Mouse (Mus musculus): ENCODE results near the gene Gm10271. TPM values are rescaled to one million over a fixed set of nuclear protein-coding genes. Genes with fewer than 3 reads are reported as not detected.

Gm10271 gene
- polyA plus RNA-seq, 1 experiment: not detected

DNA sequence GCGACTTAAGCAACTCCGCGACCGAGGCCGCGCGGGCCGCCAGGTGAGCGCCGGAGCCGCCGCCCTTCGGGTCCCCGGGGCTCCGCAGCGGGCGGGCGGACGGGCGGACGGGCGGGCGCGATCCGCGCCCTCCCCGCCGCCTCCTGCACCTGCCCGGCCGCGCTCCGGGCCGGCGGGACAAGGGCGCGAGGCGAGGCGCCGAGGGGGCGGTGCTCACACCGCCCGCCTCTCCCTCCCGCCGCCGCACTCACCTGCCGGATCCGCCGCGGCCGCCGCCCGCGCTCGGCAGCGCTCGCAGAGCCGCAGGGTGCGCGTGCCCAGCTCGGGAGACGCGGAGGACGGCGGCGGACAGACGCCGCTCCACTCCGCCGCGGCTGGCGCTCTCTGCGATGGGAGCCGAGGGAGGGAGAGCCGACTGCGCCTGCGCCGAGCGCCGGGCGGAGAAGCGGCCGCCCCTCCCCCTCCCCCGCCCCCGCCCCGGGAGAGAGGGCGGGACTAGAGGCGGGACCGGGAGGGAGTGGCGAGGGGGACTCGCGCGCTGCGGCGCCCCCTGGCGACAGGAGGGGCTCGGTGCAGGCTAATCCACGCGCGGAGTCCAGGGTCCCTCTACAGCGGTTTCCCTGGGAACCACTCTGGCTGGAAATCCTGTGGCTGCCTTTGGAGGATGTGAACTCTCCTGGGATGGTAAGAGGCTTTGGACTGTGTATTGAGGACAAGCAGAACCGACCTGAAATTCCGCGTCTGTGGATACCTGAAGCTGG is 22.2 kb downstream of the Gm10271 start, which contains the start of gene Rab3ip:
Gene Rab3ip (minus strand): TSS at position 761 of the 761 bp plus-strand sequence.
- Histone ChIP-seq H3K36me3 (ENCODE audit: control insufficient read depth, insufficient read depth, low read length) (no peaks in the 10 kb centered on the region), H3K27ac (ENCODE audit: insufficient read depth, low read depth, low read length) (peak within 1 kb of the TSS; percentile 99), H3K4me3 (ENCODE audit: insufficient read depth, low read depth, low read length) (peak within 1 kb of the TSS; percentile 86), H3K27me3 (replicated peaks; ENCODE audit: control insufficient read depth, insufficient read depth, low read length) (no peaks in the 10 kb centered on the region), H3K4me1 (ENCODE audit: control insufficient read depth, insufficient read depth, low read length) (peaks cover 4% of the 10 kb centered on the region; the same call in 1 of the 2 replicates)
- DNase-seq: peak; percentile 92
- TF ChIP-seq POLR2A (IDR thresholded peaks at IDR 0.05; ENCODE audit: low read depth, low read length) (peak; percentile 50), CTCF (conservative IDR thresholded peaks at IDR 0.05; ENCODE audit: insufficient read depth, insufficient read length, low read depth, low read length) (peak; percentile 73)
- 4% methylated on average over 101 of the region's 103 CpGs for WGBS

DNA sequence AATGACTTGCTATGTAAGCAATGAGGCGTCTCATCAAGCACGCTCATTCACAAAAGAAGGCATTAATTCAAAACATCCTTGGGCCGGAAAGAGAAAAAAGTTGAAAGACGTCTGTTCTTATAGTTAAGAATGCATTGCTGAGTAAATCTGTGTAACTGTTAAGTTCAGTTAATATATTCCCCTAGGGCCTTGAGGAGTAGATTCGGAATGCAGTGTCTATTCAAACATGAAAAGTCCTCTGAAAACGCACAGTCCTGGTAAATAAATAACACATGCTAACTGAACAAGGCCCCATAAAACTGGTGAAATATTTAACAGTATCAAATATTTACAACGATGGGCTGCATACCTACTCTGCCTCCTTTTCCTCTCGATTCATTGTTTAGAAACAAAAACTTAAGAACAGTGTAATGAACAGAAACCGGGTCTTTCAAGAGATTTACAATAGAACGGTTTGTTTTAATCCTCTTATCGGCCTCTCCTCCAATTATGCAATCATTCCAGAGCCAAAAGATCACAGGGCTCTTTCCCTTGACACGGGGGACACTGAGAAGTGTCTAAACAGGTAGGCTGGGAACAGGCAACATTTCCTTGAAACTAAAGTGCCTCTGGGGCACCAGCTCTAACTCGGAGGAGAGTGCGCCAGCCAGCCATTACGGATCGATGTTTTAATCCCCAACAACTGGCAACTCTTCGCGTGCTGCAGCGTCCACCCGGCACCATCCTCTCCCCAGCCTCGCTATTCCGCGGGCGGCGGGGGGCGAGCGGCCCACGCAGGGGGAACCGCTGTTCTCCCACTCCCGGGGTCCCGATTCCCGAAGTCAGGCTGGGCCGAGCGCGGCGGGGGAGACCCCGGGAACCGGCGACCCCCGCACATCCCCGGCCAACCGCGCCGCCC is 23.0 kb downstream of the Gm10271 start:
- DNase-seq: peak; percentile 87
- TF ChIP-seq CTCF (conservative IDR thresholded peaks at IDR 0.05; ENCODE audit: insufficient read depth, insufficient read length, low read depth, low read length) (no peak), POLR2A (IDR thresholded peaks at IDR 0.05; ENCODE audit: low read depth, low read length) (no peak)
- WGBS: 5% methylated on average over 44 of the region's 44 CpGs

DNA sequence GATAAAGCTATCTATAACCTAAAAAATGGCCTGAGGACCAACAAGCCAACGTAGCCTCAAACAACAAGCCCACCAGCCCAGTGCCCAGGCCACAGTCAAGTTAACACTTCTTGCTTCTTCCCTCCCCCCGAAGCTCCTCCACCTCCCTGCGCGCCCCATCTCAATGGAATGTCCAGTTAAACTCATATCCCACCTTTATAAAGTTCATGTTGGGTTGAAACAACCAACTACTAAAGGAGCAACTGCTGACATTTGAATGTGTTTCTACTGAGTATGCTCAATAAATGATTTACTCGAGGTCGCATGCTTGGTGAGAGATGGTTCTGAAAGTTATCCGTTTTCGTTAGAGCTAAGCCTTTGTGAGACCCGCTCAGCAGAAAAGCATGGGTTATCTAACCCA is 24.0 kb downstream of the Gm10271 start:
- H3K27ac ChIP-seq (ENCODE audit: insufficient read depth, low read depth, low read length): peak overlapping the region; percentile 99
- DNase-seq: peak; percentile 77
- 46% methylated on average over 9 of the region's 9 CpGs for WGBS
- peak overlapping the region; percentile 86 for H3K4me3 ChIP-seq (ENCODE audit: insufficient read depth, low read depth, low read length)
- H3K36me3 ChIP-seq (ENCODE audit: control insufficient read depth, insufficient read depth, low read length): no peaks in the 10 kb centered on the region
- TF ChIP-seq CTCF (conservative IDR thresholded peaks at IDR 0.05; ENCODE audit: insufficient read depth, insufficient read length, low read depth, low read length) (no peak), POLR2A (IDR thresholded peaks at IDR 0.05; ENCODE audit: low read depth, low read length) (peak; percentile 29)
- no peaks in the 10 kb centered on the region for H3K27me3 ChIP-seq (replicated peaks; ENCODE audit: control insufficient read depth, insufficient read depth, low read length)
- H3K4me1 ChIP-seq (ENCODE audit: control insufficient read depth, insufficient read depth, low read length): peaks cover 10% of the 10 kb centered on the region; the same call in 1 of the 2 replicates

More for the DNA sequence above, 23.0 kb downstream of the Gm10271 start:
- Histone ChIP-seq H3K27me3 (replicated peaks; ENCODE audit: control insufficient read depth, insufficient read depth, low read length) (no peaks in the 10 kb centered on the region), H3K27ac (ENCODE audit: insufficient read depth, low read depth, low read length) (peak overlapping the region; percentile 99), H3K4me1 (ENCODE audit: control insufficient read depth, insufficient read depth, low read length) (peaks cover 10% of the 10 kb centered on the region; the same call in 1 of the 2 replicates), H3K4me3 (ENCODE audit: insufficient read depth, low read depth, low read length) (peak overlapping the region; percentile 86), H3K36me3 (ENCODE audit: control insufficient read depth, insufficient read depth, low read length) (no peaks in the 10 kb centered on the region)

DNA sequence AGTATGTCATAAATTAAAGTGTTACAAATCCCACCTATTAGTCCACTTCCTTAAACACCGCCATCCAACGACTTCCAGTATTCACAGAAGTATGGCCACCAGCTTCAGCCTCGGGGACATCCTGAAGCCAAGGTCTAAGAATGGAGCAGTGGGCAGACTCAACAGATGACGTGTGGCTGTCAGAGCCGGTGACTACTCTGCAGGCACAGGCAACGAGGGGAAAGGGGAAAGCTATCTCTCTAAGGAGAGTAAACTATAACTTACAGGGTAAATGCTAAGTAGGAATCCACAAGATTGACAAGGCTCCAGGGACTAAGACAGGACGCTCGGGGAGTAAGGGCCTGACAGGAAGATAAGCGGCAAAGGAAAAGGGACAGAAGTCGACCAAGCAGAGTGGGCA is 27.5 kb downstream of the Gm10271 start:
- peaks cover 10% of the 10 kb centered on the region; the same call in 1 of the 2 replicates for H3K4me1 ChIP-seq (ENCODE audit: control insufficient read depth, insufficient read depth, low read length)
- no peaks in the 10 kb centered on the region for H3K27me3 ChIP-seq (replicated peaks; ENCODE audit: control insufficient read depth, insufficient read depth, low read length)
- H3K27ac ChIP-seq (ENCODE audit: insufficient read depth, low read depth, low read length): peak overlapping the region; percentile 91
- 18% methylated on average over 10 of the region's 10 CpGs for WGBS
- TF ChIP-seq POLR2A (IDR thresholded peaks at IDR 0.05; ENCODE audit: low read depth, low read length) (no peak), CTCF (conservative IDR thresholded peaks at IDR 0.05; ENCODE audit: insufficient read depth, insufficient read length, low read depth, low read length) (no peak)
- no peak for DNase-seq
- peak overlapping the region; percentile 26; the same call in 1 of the 2 replicates for H3K4me3 ChIP-seq (ENCODE audit: insufficient read depth, low read depth, low read length)
- H3K36me3 ChIP-seq (ENCODE audit: control insufficient read depth, insufficient read depth, low read length): no peaks in the 10 kb centered on the region; the same call in 1 of the 2 replicates

DNA sequence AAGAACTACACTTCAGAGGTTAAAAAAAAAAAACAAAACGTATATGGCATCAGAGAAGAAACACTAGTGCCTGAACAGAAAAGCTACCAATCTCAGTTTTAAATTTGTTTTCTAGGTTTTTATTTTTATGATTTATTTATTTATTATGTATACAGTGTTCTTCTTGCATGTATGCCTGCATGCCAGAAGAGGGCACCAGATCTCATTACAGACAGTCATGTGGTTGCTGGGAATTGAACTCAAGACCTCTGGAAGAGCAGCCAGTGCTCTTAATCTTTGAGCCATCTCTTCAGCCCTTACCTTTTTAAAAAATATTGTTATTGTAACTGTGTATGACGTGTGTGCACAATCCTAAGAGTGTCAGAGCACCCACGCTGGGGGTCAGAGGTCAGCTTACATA is 28.3 kb downstream of the Gm10271 start:
- no peak overlapping the region for H3K27ac ChIP-seq (ENCODE audit: insufficient read depth, low read depth, low read length)
- no peak overlapping the region for H3K4me3 ChIP-seq (ENCODE audit: insufficient read depth, low read depth, low read length)

DNA sequence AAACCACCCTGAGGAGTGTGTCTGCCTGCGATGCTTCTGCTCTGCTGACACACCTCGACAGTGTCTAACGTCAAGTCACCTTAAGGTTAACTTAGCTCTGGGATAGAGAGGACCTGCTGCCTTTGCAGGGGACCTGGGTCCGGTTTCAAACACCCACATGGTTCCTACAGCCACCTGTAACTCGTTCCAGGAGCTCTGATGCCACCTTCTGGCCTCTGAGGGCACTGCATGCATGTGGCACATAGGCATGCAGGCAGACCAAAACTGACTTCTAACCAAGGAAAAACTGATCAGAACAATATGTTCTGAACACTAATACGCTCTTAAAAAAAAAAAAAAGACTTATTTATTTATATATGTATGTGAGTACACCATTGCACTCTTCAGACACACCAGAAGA is 29.4 kb downstream of the Gm10271 start:
- TF ChIP-seq POLR2A (IDR thresholded peaks at IDR 0.05; ENCODE audit: low read depth, low read length) (no peak), CTCF (conservative IDR thresholded peaks at IDR 0.05; ENCODE audit: insufficient read depth, insufficient read length, low read depth, low read length) (peak; percentile 55)
- DNase-seq: no peak
- Histone ChIP-seq H3K4me3 (ENCODE audit: insufficient read depth, low read depth, low read length) (no peak overlapping the region), H3K4me1 (ENCODE audit: control insufficient read depth, insufficient read depth, low read length) (peaks cover 10% of the 10 kb centered on the region; the same call in 1 of the 2 replicates), H3K27me3 (replicated peaks; ENCODE audit: control insufficient read depth, insufficient read depth, low read length) (no peaks in the 10 kb centered on the region), H3K27ac (ENCODE audit: insufficient read depth, low read depth, low read length) (no peak overlapping the region), H3K36me3 (ENCODE audit: control insufficient read depth, insufficient read depth, low read length) (peaks cover 2% of the 10 kb centered on the region; the same call in 1 of the 2 replicates)
- WGBS: 85% methylated on average over 6 of the region's 6 CpGs

More for the DNA sequence above, 28.3 kb downstream of the Gm10271 start:
- 43% methylated on average over 3 of the region's 3 CpGs for WGBS
- Histone ChIP-seq H3K36me3 (ENCODE audit: control insufficient read depth, insufficient read depth, low read length) (no peaks in the 10 kb centered on the region; the same call in 1 of the 2 replicates), H3K4me1 (ENCODE audit: control insufficient read depth, insufficient read depth, low read length) (peaks cover 10% of the 10 kb centered on the region; the same call in 1 of the 2 replicates), H3K27me3 (replicated peaks; ENCODE audit: control insufficient read depth, insufficient read depth, low read length) (no peaks in the 10 kb centered on the region)
- TF ChIP-seq POLR2A (IDR thresholded peaks at IDR 0.05; ENCODE audit: low read depth, low read length): no peak
- TF ChIP-seq CTCF (conservative IDR thresholded peaks at IDR 0.05; ENCODE audit: insufficient read depth, insufficient read length, low read depth, low read length): no peak
- peak; percentile 41 for DNase-seq
